Mouse (Mus musculus): Measurements from ENCODE around the gene B3galt1. TPM values are rescaled to one million over a fixed set of nuclear protein-coding genes. Genes with fewer than 3 reads are reported as not detected.

B3galt1 gene
- polyA plus RNA-seq, 1 experiment from 2014 or later = 8.4 TPM

- Histone ChIP-seq H3K27ac (replicated peaks; ENCODE audit: low read depth, low read length) (no peak overlapping the region), H3K9ac (ENCODE audit: low read length) (no peak overlapping the region), H3K9me3 (ENCODE audit: control insufficient read depth, low read length) (no peaks in the 10 kb centered on the region), H3K36me3 (ENCODE audit: control insufficient read depth, insufficient read depth, low read length) (no peaks in the 10 kb centered on the region), H3K4me1 (ENCODE audit: control insufficient read depth, insufficient read depth, low read length) (no peaks in the 10 kb centered on the region), H3K4me3 (ENCODE audit: low read depth, low read length) (no peak overlapping the region), H3K27me3 (ENCODE audit: control insufficient read depth, insufficient read depth, low read length) (no peaks in the 10 kb centered on the region), H3K4me2 (ENCODE audit: low read depth, severe bottlenecking) (no peak overlapping the region)
- DNase-seq (ENCODE audit: low spot score) (no peak), ATAC-seq (ENCODE audit: insufficient number of reproducible peaks, low FRiP score, low TSS enrichment, low read depth) (no peak)
- WGBS = 86% methylated on average over 5 of the region's 5 CpGs
Measured at GRCm38 (mm10) chr2:68079426-68080360, 514.0 kb downstream of the B3galt1 start.

- Histone ChIP-seq H3K9me3 (ENCODE audit: control insufficient read depth, low read length) (no peaks in the 10 kb centered on the region), H3K4me3 (ENCODE audit: low read depth, low read length) (no peak overlapping the region), H3K27ac (replicated peaks; ENCODE audit: low read depth, low read length) (no peak overlapping the region), H3K9ac (ENCODE audit: low read length) (no peak overlapping the region), H3K27me3 (ENCODE audit: control insufficient read depth, insufficient read depth, low read length) (no peaks in the 10 kb centered on the region), H3K4me1 (ENCODE audit: control insufficient read depth, insufficient read depth, low read length) (no peaks in the 10 kb centered on the region), H3K4me2 (ENCODE audit: low read depth, severe bottlenecking) (no peak overlapping the region), H3K36me3 (ENCODE audit: control insufficient read depth, insufficient read depth, low read length) (no peaks in the 10 kb centered on the region)
- ATAC-seq (ENCODE audit: insufficient number of reproducible peaks, low FRiP score, low TSS enrichment, low read depth) (no peak), DNase-seq (ENCODE audit: low spot score) (no peak)
Measured at GRCm38 (mm10) chr2:68080872-68081280, 515.2 kb downstream of the B3galt1 start.

- Histone ChIP-seq H3K9me3 (ENCODE audit: control insufficient read depth, low read length) (no peaks in the 10 kb centered on the region), H3K27me3 (ENCODE audit: control insufficient read depth, insufficient read depth, low read length) (no peaks in the 10 kb centered on the region), H3K9ac (ENCODE audit: low read length) (no peak overlapping the region), H3K4me3 (ENCODE audit: low read depth, low read length) (no peak overlapping the region), H3K4me2 (ENCODE audit: low read depth, severe bottlenecking) (no peak overlapping the region), H3K36me3 (ENCODE audit: control insufficient read depth, insufficient read depth, low read length) (no peaks in the 10 kb centered on the region), H3K27ac (replicated peaks; ENCODE audit: low read depth, low read length) (no peak overlapping the region), H3K4me1 (ENCODE audit: control insufficient read depth, insufficient read depth, low read length) (no peaks in the 10 kb centered on the region)
- WGBS = 33% methylated on average over 1 of the region's 1 CpGs
- DNase-seq (ENCODE audit: low spot score) (no peak), ATAC-seq (ENCODE audit: insufficient number of reproducible peaks, low FRiP score, low TSS enrichment, low read depth) (no peak)
Measured at GRCm38 (mm10) chr2:68084483-68084882, 518.8 kb downstream of the B3galt1 start.

GRCm38 (mm10) chr2:68086101-68086500 is 520.4 kb downstream of the B3galt1 start:
- Histone ChIP-seq H3K9ac (ENCODE audit: low read length) (no peak overlapping the region), H3K27ac (replicated peaks; ENCODE audit: low read depth, low read length) (no peak overlapping the region), H3K36me3 (ENCODE audit: control insufficient read depth, insufficient read depth, low read length) (no peaks in the 10 kb centered on the region), H3K9me3 (ENCODE audit: control insufficient read depth, low read length) (no peaks in the 10 kb centered on the region), H3K4me3 (ENCODE audit: low read depth, low read length) (no peak overlapping the region), H3K4me2 (ENCODE audit: low read depth, severe bottlenecking) (no peak overlapping the region), H3K27me3 (ENCODE audit: control insufficient read depth, insufficient read depth, low read length) (no peaks in the 10 kb centered on the region), H3K4me1 (ENCODE audit: control insufficient read depth, insufficient read depth, low read length) (no peaks in the 10 kb centered on the region)
- WGBS = 71% methylated on average over 4 of the region's 4 CpGs
- ATAC-seq (ENCODE audit: insufficient number of reproducible peaks, low FRiP score, low TSS enrichment, low read depth) (no peak), DNase-seq (ENCODE audit: low spot score) (no peak)

- H3K4me1 ChIP-seq (ENCODE audit: control insufficient read depth, insufficient read depth, low read length) = no peaks in the 10 kb centered on the region
- H3K36me3 ChIP-seq (ENCODE audit: control insufficient read depth, insufficient read depth, low read length) = no peaks in the 10 kb centered on the region
- DNase-seq (ENCODE audit: low spot score) = no peak
- H3K4me2 ChIP-seq (ENCODE audit: low read depth, severe bottlenecking) = no peak overlapping the region
- ATAC-seq (ENCODE audit: insufficient number of reproducible peaks, low FRiP score, low TSS enrichment, low read depth) = no peak
- 85% methylated on average over 2 of the region's 2 CpGs for WGBS
- H3K27ac ChIP-seq (replicated peaks; ENCODE audit: low read depth, low read length) = no peak overlapping the region
- H3K4me3 ChIP-seq (ENCODE audit: low read depth, low read length) = no peak overlapping the region
- H3K27me3 ChIP-seq (ENCODE audit: control insufficient read depth, insufficient read depth, low read length) = no peaks in the 10 kb centered on the region
- no peaks in the 10 kb centered on the region for H3K9me3 ChIP-seq (ENCODE audit: control insufficient read depth, low read length)
- no peak overlapping the region for H3K9ac ChIP-seq (ENCODE audit: low read length)
Measured at GRCm38 (mm10) chr2:68091559-68091958, 525.9 kb downstream of the B3galt1 start.

- Histone ChIP-seq H3K9ac (ENCODE audit: low read length) (no peak overlapping the region), H3K4me1 (ENCODE audit: control insufficient read depth, insufficient read depth, low read length) (no peaks in the 10 kb centered on the region), H3K9me3 (ENCODE audit: control insufficient read depth, low read length) (no peaks in the 10 kb centered on the region), H3K36me3 (ENCODE audit: control insufficient read depth, insufficient read depth, low read length) (no peaks in the 10 kb centered on the region), H3K27me3 (ENCODE audit: control insufficient read depth, insufficient read depth, low read length) (no peaks in the 10 kb centered on the region), H3K4me2 (ENCODE audit: low read depth, severe bottlenecking) (no peak overlapping the region), H3K4me3 (ENCODE audit: low read depth, low read length) (no peak overlapping the region), H3K27ac (replicated peaks; ENCODE audit: low read depth, low read length) (no peak overlapping the region)
- 55% methylated on average over 4 of the region's 4 CpGs for WGBS
- DNase-seq (ENCODE audit: low spot score) = no peak
- ATAC-seq (ENCODE audit: insufficient number of reproducible peaks, low FRiP score, low TSS enrichment, low read depth) = no peak
Measured at GRCm38 (mm10) chr2:68104641-68105040, 539.0 kb downstream of the B3galt1 start.

GRCm38 (mm10) chr2:68118076-68118475 is 552.4 kb downstream of the B3galt1 start:
- no peak for DNase-seq (ENCODE audit: low spot score)
- Histone ChIP-seq H3K4me1 (ENCODE audit: control insufficient read depth, insufficient read depth, low read length) (no peaks in the 10 kb centered on the region), H3K9me3 (ENCODE audit: control insufficient read depth, low read length) (no peaks in the 10 kb centered on the region), H3K9ac (ENCODE audit: low read length) (no peak overlapping the region), H3K27me3 (ENCODE audit: control insufficient read depth, insufficient read depth, low read length) (no peaks in the 10 kb centered on the region), H3K4me2 (ENCODE audit: low read depth, severe bottlenecking) (no peak overlapping the region), H3K4me3 (ENCODE audit: low read depth, low read length) (no peak overlapping the region), H3K36me3 (ENCODE audit: control insufficient read depth, insufficient read depth, low read length) (no peaks in the 10 kb centered on the region), H3K27ac (replicated peaks; ENCODE audit: low read depth, low read length) (no peak overlapping the region)
- WGBS = 73% methylated on average over 8 of the region's 8 CpGs
- no peak for ATAC-seq (ENCODE audit: insufficient number of reproducible peaks, low FRiP score, low TSS enrichment, low read depth)

- no peak overlapping the region for H3K9ac ChIP-seq (ENCODE audit: low read length)
- DNase-seq (ENCODE audit: low spot score) = peak; percentile 61
- H3K27ac ChIP-seq (replicated peaks; ENCODE audit: low read depth, low read length) = no peak overlapping the region
- H3K27me3 ChIP-seq (ENCODE audit: control insufficient read depth, insufficient read depth, low read length) = no peaks in the 10 kb centered on the region
- H3K4me1 ChIP-seq (ENCODE audit: control insufficient read depth, insufficient read depth, low read length) = no peaks in the 10 kb centered on the region
- H3K9me3 ChIP-seq (ENCODE audit: control insufficient read depth, low read length) = no peaks in the 10 kb centered on the region
- 41% methylated on average over 6 of the region's 6 CpGs for WGBS
- H3K36me3 ChIP-seq (ENCODE audit: control insufficient read depth, insufficient read depth, low read length) = no peaks in the 10 kb centered on the region
- no peak overlapping the region for H3K4me2 ChIP-seq (ENCODE audit: low read depth, severe bottlenecking)
- peak; percentile 81; the same call in 1 of the 2 replicates for ATAC-seq (ENCODE audit: insufficient number of reproducible peaks, low FRiP score, low TSS enrichment, low read depth)
- no peak overlapping the region for H3K4me3 ChIP-seq (ENCODE audit: low read depth, low read length)
Measured at GRCm38 (mm10) chr2:68124751-68125150, 559.1 kb downstream of the B3galt1 start.
